Mouse (Mus musculus): ENCODE measurements around the gene Srpx. TPM values are rescaled to one million over a fixed set of nuclear protein-coding genes. Genes with fewer than 3 reads are reported as not detected.

The Srpx gene
- polyA plus RNA-seq, 1 experiment from 2014 or later = 20.5 TPM

DNA sequence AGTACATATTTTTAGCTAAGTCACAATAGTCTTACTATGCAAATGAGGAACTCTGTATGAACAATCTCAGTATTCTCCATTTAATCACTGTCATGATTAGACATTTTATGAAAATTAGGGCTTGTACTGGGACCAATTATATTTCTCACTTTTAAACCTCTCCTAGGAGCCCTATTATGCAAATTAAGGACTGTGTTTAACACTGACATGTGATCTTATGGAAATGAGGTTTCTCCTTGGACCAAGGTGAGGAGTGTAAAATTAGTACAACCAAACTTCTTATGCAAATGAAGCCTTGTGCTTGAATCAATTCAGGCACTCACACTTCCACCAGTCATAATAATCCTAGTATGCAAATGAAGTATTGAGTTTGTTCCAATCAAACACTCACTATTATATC, 107.3 kb downstream of the Srpx start:
- no peak overlapping the region for H3K9ac ChIP-seq (ENCODE audit: low read length)
- no peaks in the 10 kb centered on the region for H3K4me1 ChIP-seq (replicated peaks; ENCODE audit: control insufficient read depth, insufficient read depth, low read length)
- no peak for DNase-seq (ENCODE audit: low spot score)
- no peaks in the 10 kb centered on the region for H3K27me3 ChIP-seq (replicated peaks; ENCODE audit: control insufficient read depth, insufficient read depth, low read length)
- no peak for ATAC-seq (replicated peaks; ENCODE audit: low FRiP score, low TSS enrichment, low read depth)
- no peak overlapping the region for H3K4me2 ChIP-seq (ENCODE audit: low read length)
- no peaks in the 10 kb centered on the region for H3K36me3 ChIP-seq (ENCODE audit: control insufficient read depth, insufficient read depth, low read length)
- no peak overlapping the region for H3K4me3 ChIP-seq (ENCODE audit: low read depth, low read length)
- no peaks in the 10 kb centered on the region for H3K9me3 ChIP-seq (ENCODE audit: control insufficient read depth, low read length)
- H3K27ac ChIP-seq (ENCODE audit: low read depth) = no peak overlapping the region

DNA sequence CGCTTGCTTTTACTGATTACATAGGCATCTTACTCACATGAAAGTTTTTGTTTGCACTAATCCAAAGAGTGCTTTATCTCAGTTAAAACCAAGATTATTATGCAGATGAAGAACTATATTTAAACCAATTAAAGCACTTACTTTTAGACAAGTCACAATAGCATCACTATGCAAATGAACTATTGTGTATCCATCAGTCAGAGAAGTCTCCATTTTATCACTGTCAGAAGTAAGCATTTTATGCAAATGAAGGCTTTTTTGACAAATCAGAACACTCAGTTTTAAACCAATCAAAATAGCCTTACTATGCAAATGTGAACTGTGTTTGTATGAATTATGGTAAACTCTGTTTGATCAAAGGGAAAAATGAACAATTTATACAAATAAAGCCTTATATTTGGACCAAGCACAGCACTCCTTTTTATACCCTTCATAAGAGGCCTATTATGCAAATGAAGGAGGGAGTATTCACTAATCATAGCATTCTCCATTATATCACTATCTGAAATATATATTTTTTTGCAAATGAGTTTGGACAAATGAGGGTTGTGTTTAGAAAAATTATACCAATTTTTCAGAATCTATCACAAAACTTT, 109.7 kb downstream of the Srpx start:
- DNase-seq (ENCODE audit: low spot score) = no peak
- H3K9me3 ChIP-seq (ENCODE audit: control insufficient read depth, low read length) = no peaks in the 10 kb centered on the region
- no peaks in the 10 kb centered on the region for H3K27me3 ChIP-seq (replicated peaks; ENCODE audit: control insufficient read depth, insufficient read depth, low read length)
- ATAC-seq (replicated peaks; ENCODE audit: low FRiP score, low TSS enrichment, low read depth) = no peak
- H3K4me3 ChIP-seq (ENCODE audit: low read depth, low read length) = no peak overlapping the region
- H3K4me1 ChIP-seq (replicated peaks; ENCODE audit: control insufficient read depth, insufficient read depth, low read length) = no peaks in the 10 kb centered on the region
- H3K4me2 ChIP-seq (ENCODE audit: low read length) = no peak overlapping the region
- no peak overlapping the region for H3K27ac ChIP-seq (ENCODE audit: low read depth)
- H3K9ac ChIP-seq (ENCODE audit: low read length) = no peak overlapping the region
- 97% methylated on average over 1 of the region's 1 CpGs for WGBS
- no peaks in the 10 kb centered on the region for H3K36me3 ChIP-seq (ENCODE audit: control insufficient read depth, insufficient read depth, low read length)

DNA sequence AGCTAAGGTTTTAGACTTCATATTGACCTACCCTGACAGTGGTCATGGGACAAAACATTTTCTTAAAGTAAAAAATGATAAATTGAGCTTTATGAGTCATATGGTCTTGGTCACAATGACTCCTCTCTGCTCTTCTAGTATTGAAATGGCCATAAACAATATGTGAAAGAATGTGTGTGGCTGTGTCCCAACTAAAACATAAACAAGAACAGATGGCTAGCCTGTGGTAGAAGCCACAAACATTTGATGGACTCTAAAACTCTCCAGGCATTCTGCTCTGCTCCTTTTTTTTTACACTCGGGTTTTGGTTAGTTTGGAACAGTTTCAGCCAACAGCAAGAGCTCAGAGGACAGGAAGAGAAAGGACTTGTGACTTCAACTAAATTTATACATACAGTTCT, 111.6 kb downstream of the Srpx start:
- no peak for ATAC-seq (replicated peaks; ENCODE audit: low FRiP score, low TSS enrichment, low read depth)
- Histone ChIP-seq H3K9me3 (ENCODE audit: control insufficient read depth, low read length) (no peaks in the 10 kb centered on the region), H3K27me3 (replicated peaks; ENCODE audit: control insufficient read depth, insufficient read depth, low read length) (no peaks in the 10 kb centered on the region), H3K36me3 (ENCODE audit: control insufficient read depth, insufficient read depth, low read length) (no peaks in the 10 kb centered on the region), H3K27ac (ENCODE audit: low read depth) (no peak overlapping the region), H3K4me1 (replicated peaks; ENCODE audit: control insufficient read depth, insufficient read depth, low read length) (no peaks in the 10 kb centered on the region), H3K4me3 (ENCODE audit: low read depth, low read length) (no peak overlapping the region), H3K9ac (ENCODE audit: low read length) (no peak overlapping the region), H3K4me2 (ENCODE audit: low read length) (no peak overlapping the region)
- 54% methylated on average over 1 of the region's 1 CpGs for WGBS
- DNase-seq (ENCODE audit: low spot score) = no peak

DNA sequence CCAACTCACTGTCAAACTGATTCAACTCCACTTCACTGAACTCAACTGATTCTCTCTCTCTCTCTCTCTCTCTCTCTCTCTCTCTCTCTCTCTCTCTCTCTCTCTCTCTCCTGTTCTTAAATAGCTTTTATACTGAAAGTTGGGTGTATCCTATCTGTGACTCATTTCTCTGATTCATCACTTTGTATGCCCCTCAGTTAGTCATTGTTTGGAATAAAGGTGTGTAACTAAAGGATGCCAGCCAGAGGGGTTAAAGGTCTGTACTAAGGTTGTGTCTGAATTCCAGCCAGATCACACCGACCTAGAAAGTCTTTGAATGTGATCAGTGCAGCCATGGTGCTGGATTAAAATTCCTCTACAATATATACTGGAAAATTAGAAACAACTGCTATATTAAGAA, 116.8 kb downstream of the Srpx start:
- no peak overlapping the region for H3K9ac ChIP-seq (ENCODE audit: low read length)
- no peak overlapping the region for H3K4me3 ChIP-seq (ENCODE audit: low read depth, low read length)
- DNase-seq (ENCODE audit: low spot score) (no peak), ATAC-seq (replicated peaks; ENCODE audit: low FRiP score, low TSS enrichment, low read depth) (no peak)
- H3K36me3 ChIP-seq (ENCODE audit: control insufficient read depth, insufficient read depth, low read length) = no peaks in the 10 kb centered on the region
- H3K4me2 ChIP-seq (ENCODE audit: low read length) = no peak overlapping the region
- H3K27ac ChIP-seq (ENCODE audit: low read depth) = no peak overlapping the region
- 69% methylated on average over 1 of the region's 1 CpGs for WGBS
- H3K4me1 ChIP-seq (replicated peaks; ENCODE audit: control insufficient read depth, insufficient read depth, low read length) = no peaks in the 10 kb centered on the region
- no peaks in the 10 kb centered on the region for H3K9me3 ChIP-seq (ENCODE audit: control insufficient read depth, low read length)
- no peaks in the 10 kb centered on the region for H3K27me3 ChIP-seq (replicated peaks; ENCODE audit: control insufficient read depth, insufficient read depth, low read length)

Other genes starting within 250 kb of the Srpx start
- 2.2 and 3.0 TPM in 2 replicates for gene Sytl5, start 232.1 kb downstream of the Srpx start, polyA plus RNA-seq (2014; fragmentation: Nextera tagmentation; extraction: Ambion mirVana)
- 14.6 and 16.7 TPM in 2 replicates for gene Rpgr, start 99.2 kb upstream of the Srpx start, polyA plus RNA-seq (2014; fragmentation: Nextera tagmentation; extraction: Ambion mirVana)
- gene Otc, start 134.6 kb upstream of the Srpx start, polyA plus RNA-seq (2014; fragmentation: Nextera tagmentation; extraction: Ambion mirVana) = 12.5 and 16.5 TPM in 2 replicates